Mouse (Mus musculus): ENCODE data around the gene Epor. TPM values are rescaled to one million over a fixed set of nuclear protein-coding genes. Genes with fewer than 3 reads are reported as not detected.

Gene Epor
- polyA plus RNA-seq, 1 experiment from 2014 or later: 2.4 TPM

DNA sequence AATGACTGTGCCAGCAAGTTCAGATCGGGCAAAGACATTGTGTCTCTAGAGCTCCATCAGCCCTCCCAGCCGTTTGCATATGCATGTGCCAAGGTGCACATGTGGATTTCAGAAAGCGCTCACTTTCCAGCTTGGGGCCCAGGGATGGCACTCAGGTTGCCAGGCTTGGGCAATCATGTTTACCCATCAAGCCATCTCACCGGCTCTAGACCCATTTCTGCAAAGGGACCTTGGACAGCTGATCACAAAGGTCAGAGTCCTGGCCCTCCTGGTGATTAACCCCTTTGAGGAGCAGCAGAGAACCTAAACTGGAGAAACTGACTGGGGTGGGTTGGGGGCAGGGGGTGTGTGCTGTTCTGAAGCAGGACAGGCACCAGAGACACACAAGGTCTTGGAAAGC is 28.9 kb upstream of the Epor start:
- ATAC-seq (ENCODE audit: low FRiP score) (no peak), DNase-seq (ENCODE audit: low spot score) (no peak)
- WGBS: 79% methylated on average over 4 of the region's 4 CpGs
- Histone ChIP-seq H3K4me3 (replicated peaks; ENCODE audit: low read length) (no peak overlapping the region), H3K4me2 (replicated peaks) (no peak overlapping the region), H3K9ac (no peak overlapping the region), H3K27ac (no peak overlapping the region), H3K9me3 (ENCODE audit: control insufficient read depth, low read length) (no peaks in the 10 kb centered on the region), H3K27me3 (ENCODE audit: control insufficient read depth, insufficient read depth, low read length) (peaks cover 46% of the 10 kb centered on the region), H3K36me3 (replicated peaks; ENCODE audit: control insufficient read depth, insufficient read depth) (no peaks in the 10 kb centered on the region), H3K4me1 (replicated peaks; ENCODE audit: control insufficient read depth, insufficient read depth, low read length) (peaks cover 18% of the 10 kb centered on the region; the same call in 1 of the 2 replicates)

DNA sequence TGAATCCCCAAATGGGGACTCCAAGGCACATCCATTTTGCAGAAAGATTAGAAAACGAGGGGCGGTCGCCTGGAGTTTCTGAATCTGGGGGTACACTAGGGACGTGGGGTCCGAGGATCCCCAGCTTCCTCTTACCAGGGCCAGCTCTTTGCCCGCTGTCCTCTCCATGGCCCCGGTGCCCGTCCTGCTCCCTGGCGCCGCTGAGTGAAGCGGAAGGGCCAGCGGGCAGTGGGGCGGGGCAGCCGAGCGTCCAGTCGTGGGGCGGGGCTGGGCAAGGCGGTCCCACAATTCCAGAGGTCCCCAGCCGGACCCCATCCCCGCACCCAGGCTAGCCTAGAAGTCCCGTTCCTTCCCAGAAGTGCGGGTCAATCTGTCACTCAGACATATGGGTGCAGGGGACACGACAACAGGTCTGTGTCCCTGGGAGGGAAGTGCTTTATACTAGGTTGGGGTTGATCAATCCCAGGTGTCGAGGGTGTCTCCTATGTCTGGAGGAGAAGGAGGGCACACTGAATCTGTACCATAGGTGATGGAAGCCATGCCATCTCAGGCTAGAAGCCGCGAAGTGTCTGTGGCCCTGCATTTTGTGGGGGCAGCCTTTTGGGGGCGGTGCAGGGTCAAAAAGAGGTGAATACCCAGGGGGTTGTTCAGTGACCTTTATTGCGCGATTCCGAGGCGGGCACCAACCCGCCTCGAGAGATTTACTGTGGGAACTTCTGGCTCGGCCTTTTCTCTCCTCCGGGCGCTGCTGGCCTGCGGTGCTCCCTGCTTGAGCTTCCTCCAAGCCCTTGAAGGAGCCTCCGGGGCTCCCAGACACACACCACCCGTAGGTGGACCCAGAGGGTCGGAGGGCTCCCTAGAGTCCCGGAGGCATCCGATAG is 26.2 kb upstream of the Epor start, which contains the start of gene Rgl3:
Rgl3 (minus strand) TSS at position 217 of the 881 bp plus-strand sequence.
- no peak for DNase-seq (ENCODE audit: low spot score)

DNA sequence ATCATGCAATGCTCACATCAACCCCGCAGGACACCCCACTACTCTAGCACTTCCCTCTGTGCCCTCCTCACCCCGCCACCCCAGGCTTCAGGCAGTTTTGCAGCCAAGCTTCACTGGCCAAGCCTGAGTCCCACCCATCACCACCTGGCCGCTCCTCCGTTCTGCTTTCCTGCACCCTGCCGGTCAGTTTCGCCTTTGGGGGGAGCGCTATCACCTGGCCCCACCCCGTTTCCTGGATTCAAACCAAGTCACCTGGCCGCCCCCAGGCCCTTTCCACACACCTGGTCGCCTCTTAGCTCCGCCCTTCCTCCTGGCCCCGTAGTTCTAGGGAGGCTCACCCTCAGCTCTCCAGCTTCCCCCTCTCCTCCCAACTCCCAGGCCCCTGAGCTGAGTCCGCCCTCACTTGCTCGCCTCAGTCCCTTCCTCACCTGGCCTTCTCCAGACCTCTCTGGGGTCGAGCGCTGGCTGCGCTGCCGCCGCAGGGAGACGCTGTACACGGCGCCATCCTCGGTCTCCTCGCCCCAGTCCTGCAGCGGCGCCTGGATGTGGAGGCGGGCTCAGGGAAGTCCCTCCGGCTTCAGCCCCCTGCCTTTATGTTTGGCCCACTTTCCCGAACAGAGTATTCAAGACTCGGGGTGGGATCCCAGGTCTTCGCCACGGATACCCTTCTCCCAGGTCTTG is 25.3 kb upstream of the Epor start:
- Histone ChIP-seq H3K4me3 (replicated peaks; ENCODE audit: low read length) (peak overlapping the region; percentile 22), H3K27me3 (ENCODE audit: control insufficient read depth, insufficient read depth, low read length) (peaks cover 58% of the 10 kb centered on the region), H3K4me2 (replicated peaks) (peak overlapping the region; percentile 49), H3K27ac (no peak overlapping the region), H3K36me3 (replicated peaks; ENCODE audit: control insufficient read depth, insufficient read depth) (no peaks in the 10 kb centered on the region), H3K9ac (peak overlapping the region; percentile 12), H3K9me3 (ENCODE audit: control insufficient read depth, low read length) (no peaks in the 10 kb centered on the region), H3K4me1 (replicated peaks; ENCODE audit: control insufficient read depth, insufficient read depth, low read length) (peaks cover 18% of the 10 kb centered on the region; the same call in 1 of the 2 replicates)
- 1% methylated on average over 32 of the region's 32 CpGs for WGBS
- DNase-seq (ENCODE audit: low spot score) (no peak), ATAC-seq (ENCODE audit: low FRiP score) (no peak; the same call in 1 of the 2 replicates)

More for the DNA sequence above, 26.2 kb upstream of the Epor start, which contains the start of gene Rgl3:
- ATAC-seq (ENCODE audit: low FRiP score): no peak
- 1% methylated on average over 42 of the region's 42 CpGs for WGBS
- no peaks in the 10 kb centered on the region for H3K36me3 ChIP-seq (replicated peaks; ENCODE audit: control insufficient read depth, insufficient read depth)
- peaks cover 58% of the 10 kb centered on the region for H3K27me3 ChIP-seq (ENCODE audit: control insufficient read depth, insufficient read depth, low read length)
- H3K4me3 ChIP-seq (replicated peaks; ENCODE audit: low read length): peak within 1 kb of the TSS; percentile 22
- no peak within 1 kb of the TSS for H3K27ac ChIP-seq
- no peaks in the 10 kb centered on the region for H3K9me3 ChIP-seq (ENCODE audit: control insufficient read depth, low read length)
- H3K9ac ChIP-seq: peak within 1 kb of the TSS; percentile 12
- peaks cover 18% of the 10 kb centered on the region; the same call in 1 of the 2 replicates for H3K4me1 ChIP-seq (replicated peaks; ENCODE audit: control insufficient read depth, insufficient read depth, low read length)
- peak within 1 kb of the TSS; percentile 49 for H3K4me2 ChIP-seq (replicated peaks)

DNA sequence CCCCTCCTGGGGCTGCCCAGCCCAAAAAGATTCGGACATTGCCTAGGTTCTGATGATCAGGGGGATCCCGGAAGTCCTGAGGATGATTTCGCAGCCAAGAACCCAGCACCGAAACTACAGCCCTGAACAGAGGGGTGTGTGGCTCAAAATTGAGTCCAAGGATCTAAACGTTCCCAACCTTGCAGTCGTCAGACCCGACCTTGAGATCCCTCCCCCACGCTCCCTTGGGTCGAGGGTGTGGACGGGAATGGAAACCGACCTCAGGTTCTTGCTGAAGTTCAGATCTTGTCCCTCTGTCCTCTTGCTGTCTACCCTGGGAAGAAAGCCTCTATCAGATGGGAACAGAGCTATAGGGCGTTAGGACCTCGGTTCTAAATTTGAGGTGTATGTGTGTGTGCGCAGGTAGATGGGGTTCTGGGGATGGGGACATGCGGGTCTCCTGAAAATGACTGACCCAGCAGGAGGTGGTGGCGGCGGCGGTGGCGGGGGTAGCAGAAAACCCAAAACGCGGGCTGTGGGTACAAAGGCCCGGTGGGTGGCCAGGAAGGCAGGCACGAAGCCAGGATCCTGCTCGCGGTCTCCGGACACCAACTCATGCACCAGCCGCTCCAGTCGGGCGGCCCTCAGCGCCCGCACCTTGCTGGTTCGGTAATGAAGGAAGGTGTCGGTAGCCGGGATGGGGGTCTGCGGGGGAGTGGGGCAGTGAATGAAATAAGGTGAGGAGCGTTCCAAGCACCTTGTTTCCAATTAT is 24.5 kb upstream of the Epor start:
- ATAC-seq (ENCODE audit: low FRiP score): no peak
- Histone ChIP-seq H3K4me1 (replicated peaks; ENCODE audit: control insufficient read depth, insufficient read depth, low read length) (peaks cover 18% of the 10 kb centered on the region; the same call in 1 of the 2 replicates), H3K27ac (no peak overlapping the region), H3K9me3 (ENCODE audit: control insufficient read depth, low read length) (no peaks in the 10 kb centered on the region), H3K4me3 (replicated peaks; ENCODE audit: low read length) (peak overlapping the region; percentile 22), H3K36me3 (replicated peaks; ENCODE audit: control insufficient read depth, insufficient read depth) (no peaks in the 10 kb centered on the region), H3K27me3 (ENCODE audit: control insufficient read depth, insufficient read depth, low read length) (peaks cover 58% of the 10 kb centered on the region), H3K4me2 (replicated peaks) (peak overlapping the region; percentile 49), H3K9ac (no peak overlapping the region)
- DNase-seq (ENCODE audit: low spot score): no peak
- WGBS: 8% methylated on average over 36 of the region's 36 CpGs

DNA sequence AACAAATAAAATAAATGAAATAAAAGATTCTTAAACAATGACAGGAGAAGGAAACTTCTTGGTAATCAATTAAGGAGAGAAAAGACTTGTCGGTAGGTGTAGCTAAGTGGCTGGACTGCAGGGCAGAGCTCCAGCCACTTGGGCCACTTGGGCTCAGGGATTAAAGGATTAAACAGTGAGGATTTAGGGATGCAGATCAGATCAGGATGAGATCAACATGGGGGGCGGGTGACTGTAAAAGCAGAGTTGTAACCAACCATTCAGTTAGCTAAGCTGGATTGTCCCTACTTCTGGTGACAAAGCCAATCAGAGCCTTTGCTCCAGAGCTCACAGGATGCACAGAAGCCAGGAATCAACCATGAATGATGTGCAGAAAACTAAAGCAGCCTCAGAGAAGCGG is 20.6 kb upstream of the Epor start:
- no peak for DNase-seq (ENCODE audit: low spot score)
- WGBS: 32% methylated on average over 3 of the region's 3 CpGs
- no peak for ATAC-seq (ENCODE audit: low FRiP score)
- H3K4me1 ChIP-seq (replicated peaks; ENCODE audit: control insufficient read depth, insufficient read depth, low read length): peaks cover 10% of the 10 kb centered on the region; the same call in 1 of the 2 replicates
- no peak overlapping the region for H3K9ac ChIP-seq
- H3K27ac ChIP-seq: no peak overlapping the region
- no peak overlapping the region for H3K4me2 ChIP-seq (replicated peaks)
- no peaks in the 10 kb centered on the region for H3K9me3 ChIP-seq (ENCODE audit: control insufficient read depth, low read length)
- no peaks in the 10 kb centered on the region for H3K36me3 ChIP-seq (replicated peaks; ENCODE audit: control insufficient read depth, insufficient read depth)
- no peak overlapping the region for H3K4me3 ChIP-seq (replicated peaks; ENCODE audit: low read length)
- H3K27me3 ChIP-seq (ENCODE audit: control insufficient read depth, insufficient read depth, low read length): peaks cover 28% of the 10 kb centered on the region

DNA sequence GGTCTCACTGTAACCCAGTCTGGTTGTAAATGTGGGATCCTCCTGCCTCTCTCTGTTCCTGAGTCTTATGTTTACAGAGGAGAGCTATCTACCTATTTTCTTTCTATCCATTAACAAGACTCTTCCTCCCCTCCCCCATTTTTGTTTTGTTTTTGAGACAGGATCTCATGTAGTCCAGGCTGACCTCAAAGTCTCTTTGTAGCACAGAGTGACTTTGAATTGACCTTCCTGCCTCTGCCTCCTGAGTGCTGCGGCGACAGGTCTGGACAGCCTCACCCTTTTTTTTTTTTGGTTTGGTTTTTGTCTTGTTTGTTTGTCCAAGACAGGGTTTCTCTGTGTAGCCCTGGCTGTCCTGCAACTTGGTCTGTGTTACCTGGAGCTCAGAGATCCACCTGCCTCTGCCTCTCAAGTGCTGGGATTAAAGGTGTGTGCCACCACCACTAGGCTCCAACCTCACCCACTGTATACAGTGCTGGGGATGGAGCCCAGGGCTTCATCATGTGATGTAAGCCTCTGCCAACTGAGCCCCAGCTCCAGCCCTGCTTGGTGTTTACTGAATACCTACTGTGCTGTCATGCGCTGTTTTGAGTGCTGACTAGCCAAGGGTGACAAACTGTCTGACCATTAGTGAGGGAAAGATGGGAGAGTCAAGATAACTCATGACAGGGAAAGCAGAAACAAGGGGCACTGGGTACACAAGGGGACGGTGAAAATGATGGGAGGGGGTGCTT is 15.3 kb upstream of the Epor start:
- H3K4me3 ChIP-seq (replicated peaks; ENCODE audit: low read length): no peak overlapping the region
- no peak overlapping the region for H3K4me2 ChIP-seq (replicated peaks)
- no peaks in the 10 kb centered on the region for H3K9me3 ChIP-seq (ENCODE audit: control insufficient read depth, low read length)
- no peaks in the 10 kb centered on the region for H3K4me1 ChIP-seq (replicated peaks; ENCODE audit: control insufficient read depth, insufficient read depth, low read length)
- H3K36me3 ChIP-seq (replicated peaks; ENCODE audit: control insufficient read depth, insufficient read depth): no peaks in the 10 kb centered on the region
- H3K27ac ChIP-seq: no peak overlapping the region
- no peak overlapping the region for H3K9ac ChIP-seq
- H3K27me3 ChIP-seq (ENCODE audit: control insufficient read depth, insufficient read depth, low read length): no peaks in the 10 kb centered on the region
- ATAC-seq (ENCODE audit: low FRiP score) (no peak), DNase-seq (ENCODE audit: low spot score) (no peak)
- 91% methylated on average over 4 of the region's 4 CpGs for WGBS

DNA sequence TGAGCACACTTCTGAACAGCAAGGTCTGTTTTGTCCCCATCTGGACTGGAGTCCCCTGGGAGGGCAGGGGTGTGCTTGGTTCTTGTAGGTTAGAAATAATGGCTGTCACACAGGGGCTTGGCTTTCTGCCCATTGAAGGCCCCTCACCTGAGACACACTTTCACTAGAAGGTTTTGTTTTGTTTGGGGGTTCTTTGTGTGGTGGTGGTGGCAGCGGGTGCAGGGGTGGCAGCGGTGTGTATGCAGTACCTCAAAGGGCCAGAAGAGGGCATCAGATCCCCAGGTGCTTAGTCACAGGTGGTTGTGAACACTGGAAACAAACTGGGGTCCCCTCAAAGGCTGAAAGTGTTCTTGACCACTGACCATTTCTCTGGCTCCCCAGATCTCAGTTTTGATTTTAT is 14.7 kb upstream of the Epor start:
- 34% methylated on average over 2 of the region's 2 CpGs for WGBS
- DNase-seq (ENCODE audit: low spot score) (no peak), ATAC-seq (ENCODE audit: low FRiP score) (no peak)
- Histone ChIP-seq H3K4me2 (replicated peaks) (no peak overlapping the region), H3K27me3 (ENCODE audit: control insufficient read depth, insufficient read depth, low read length) (no peaks in the 10 kb centered on the region), H3K36me3 (replicated peaks; ENCODE audit: control insufficient read depth, insufficient read depth) (no peaks in the 10 kb centered on the region), H3K4me3 (replicated peaks; ENCODE audit: low read length) (no peak overlapping the region), H3K27ac (no peak overlapping the region), H3K4me1 (replicated peaks; ENCODE audit: control insufficient read depth, insufficient read depth, low read length) (no peaks in the 10 kb centered on the region), H3K9me3 (ENCODE audit: control insufficient read depth, low read length) (no peaks in the 10 kb centered on the region), H3K9ac (no peak overlapping the region)

DNA sequence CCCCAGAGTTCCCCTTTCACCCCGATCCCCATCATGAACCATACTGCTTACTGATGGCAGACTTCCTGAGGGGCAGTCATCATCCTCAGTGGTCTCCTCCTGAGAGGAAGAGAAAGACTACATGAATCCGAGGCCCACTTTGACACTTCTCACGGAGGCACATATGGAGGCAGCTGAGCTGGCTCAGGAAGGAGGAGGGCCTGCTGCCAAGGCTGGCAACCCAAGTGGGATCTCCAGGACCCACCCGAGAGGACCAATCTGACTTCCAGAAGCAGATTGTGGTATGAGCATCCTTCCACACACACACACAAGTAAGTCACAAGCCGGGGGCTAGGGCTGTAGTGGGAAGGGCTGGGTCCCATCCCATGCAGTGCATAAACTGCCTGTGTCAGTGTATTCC is 14.0 kb upstream of the Epor start:
- Histone ChIP-seq H3K27ac (no peak overlapping the region), H3K9me3 (ENCODE audit: control insufficient read depth, low read length) (no peaks in the 10 kb centered on the region), H3K36me3 (replicated peaks; ENCODE audit: control insufficient read depth, insufficient read depth) (no peaks in the 10 kb centered on the region), H3K9ac (no peak overlapping the region), H3K4me3 (replicated peaks; ENCODE audit: low read length) (no peak overlapping the region), H3K27me3 (ENCODE audit: control insufficient read depth, insufficient read depth, low read length) (no peaks in the 10 kb centered on the region), H3K4me1 (replicated peaks; ENCODE audit: control insufficient read depth, insufficient read depth, low read length) (no peaks in the 10 kb centered on the region), H3K4me2 (replicated peaks) (no peak overlapping the region)
- ATAC-seq (ENCODE audit: low FRiP score) (no peak), DNase-seq (ENCODE audit: low spot score) (no peak)
- WGBS: 87% methylated on average over 5 of the region's 5 CpGs
